Mouse (Mus musculus) lung, embryonic 15.5 days (tissue): Measurements from ENCODE around the gene Edaradd. TPM values are rescaled to one million over a fixed set of nuclear protein-coding genes. Genes with fewer than 3 reads are reported as not detected.
"Not testable (repeated sequence)": the region's sequence is repeated elsewhere in the genome, so short reads cannot be mapped to it uniquely, and the experiment has no call there.

ENCODE experiments used
- ATAC-seq: fragments of 200-750 bp; cut with Nextera tagmentation; 2 replicates; pipeline ENCODE4 v1.8.0; 2017; ENCODE audit warnings: moderate number of reproducible peaks, borderline replicate concordance; ENCODE audit not compliant: low FRiP score, low TSS enrichment; ENCODE audit errors: extremely low read depth
- H3K27ac ChIP-seq: fragments of 300-500 bp; sonication (generic); 2 replicates; pipeline ENCODE4 v1.5.1; 2015; ENCODE audit warnings: moderate library complexity, mild to moderate bottlenecking, inconsistent platforms
- H3K27me3 ChIP-seq: fragments of 300-500 bp; sonication (generic); 2 replicates; pipeline ENCODE4 v1.6.1; 2015; ENCODE audit warnings: inconsistent platforms
- H3K36me3 ChIP-seq: fragments of 300-500 bp; sonication (generic); 2 replicates; pipeline ENCODE4 v1.6.1; 2015; ENCODE audit warnings: inconsistent platforms
- H3K4me1 ChIP-seq: fragments of 300-500 bp; sonication (generic); 2 replicates; pipeline ENCODE4 v1.6.1; 2015; ENCODE audit warnings: inconsistent platforms
- H3K4me2 ChIP-seq: fragments of 300-500 bp; sonication (generic); 2 replicates; pipeline ENCODE4 v1.6.1; 2015; ENCODE audit warnings: inconsistent platforms, mild to moderate bottlenecking, moderate library complexity
- H3K4me3 ChIP-seq: fragments of 300-500 bp; sonication (generic); 2 replicates; pipeline ENCODE4 v1.5.1; 2015; ENCODE audit warnings: mild to moderate bottlenecking, inconsistent platforms
- H3K9ac ChIP-seq: fragments of 300-500 bp; sonication (generic); 2 replicates; pipeline ENCODE4 v1.6.1; 2015; ENCODE audit warnings: inconsistent platforms
- H3K9me3 ChIP-seq: fragments of 300-500 bp; sonication (generic); 2 replicates; pipeline ENCODE4 v1.6.1; 2016; ENCODE audit warnings: inconsistent platforms
- WGBS: fragments of 180-500 bp; shearing (Covaris S2); methylation state at CpG from one replicate; pipeline ENCODE4 v1.1.7; 2015; 5-methylcytosine and 5-hydroxymethylcytosine counted together
- polyA plus RNA-seq: library from polyadenylated mRNA; unstranded; fragments of >200 nt; fragmentation: Nextera tagmentation; extraction: Ambion mirVana; gene quantifications from 2 replicates; pipeline ENCODE4 v1.2.1, GENCODE M21; 2015

The Edaradd gene
- polyA plus RNA-seq, 1 experiment from 2014 or later = 1.6 TPM

- WGBS = 81% methylated on average over 15 of the region's 15 CpGs
- H3K27ac ChIP-seq = no peak overlapping the region
- no peak overlapping the region for H3K9ac ChIP-seq
- no peak overlapping the region for H3K4me2 ChIP-seq
- H3K4me1 ChIP-seq = no peaks in the 10 kb centered on the region
- no peaks in the 10 kb centered on the region for H3K27me3 ChIP-seq
- no peak overlapping the region for H3K4me3 ChIP-seq
- H3K9me3 ChIP-seq = no peaks in the 10 kb centered on the region
- no peaks in the 10 kb centered on the region for H3K36me3 ChIP-seq
- no peak for ATAC-seq
Measured at GRCm38 (mm10) chr13:12478301-12478700, 41.9 kb downstream of the Edaradd start.

- no peaks in the 10 kb centered on the region for H3K9me3 ChIP-seq
- 92% methylated on average over 4 of the region's 4 CpGs for WGBS
- H3K4me1 ChIP-seq = no peaks in the 10 kb centered on the region
- no peaks in the 10 kb centered on the region for H3K36me3 ChIP-seq
- no peak overlapping the region for H3K27ac ChIP-seq
- no peaks in the 10 kb centered on the region for H3K27me3 ChIP-seq
- H3K4me2 ChIP-seq = no peak overlapping the region
- H3K9ac ChIP-seq = no peak overlapping the region
- ATAC-seq = no peak
- no peak overlapping the region for H3K4me3 ChIP-seq
Measured at GRCm38 (mm10) chr13:12476886-12477285, 43.4 kb downstream of the Edaradd start.

DNA sequence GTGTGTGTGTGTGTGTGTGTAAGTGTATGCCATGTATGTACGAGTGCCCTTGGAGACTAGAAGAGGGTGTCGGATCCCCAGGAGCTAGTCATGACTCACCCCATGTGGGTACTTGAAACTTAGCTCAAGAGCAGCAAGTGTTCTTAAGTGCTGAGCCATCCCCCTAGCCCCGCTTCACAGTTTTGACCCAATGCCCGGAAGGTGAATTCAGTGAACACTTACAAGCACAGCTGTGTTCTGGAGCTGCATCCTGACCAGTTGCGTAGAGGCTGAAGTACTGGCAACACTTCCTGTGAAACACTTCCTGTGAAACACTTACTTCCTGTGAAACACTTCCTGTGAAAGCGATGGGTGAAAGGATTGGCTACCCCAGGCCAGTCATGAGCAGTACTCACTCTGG, 45.0 kb downstream of the Edaradd start:
- 61% methylated on average over 6 of the region's 6 CpGs for WGBS
- ATAC-seq = peak; percentile 68; the same call in 1 of the 2 replicates
- Histone ChIP-seq H3K27me3 (no peaks in the 10 kb centered on the region), H3K36me3 (no peaks in the 10 kb centered on the region), H3K4me1 (no peaks in the 10 kb centered on the region), H3K4me3 (no peak overlapping the region), H3K4me2 (no peak overlapping the region), H3K27ac (no peak overlapping the region), H3K9ac (no peak overlapping the region), H3K9me3 (no peaks in the 10 kb centered on the region)

GRCm38 (mm10) chr13:12473724-12474378, 46.4 kb downstream of the Edaradd start:
- Histone ChIP-seq H3K36me3 (no peaks in the 10 kb centered on the region), H3K4me1 (no peaks in the 10 kb centered on the region), H3K27me3 (no peaks in the 10 kb centered on the region), H3K27ac (no peak overlapping the region), H3K4me3 (no peak overlapping the region), H3K9me3 (no peaks in the 10 kb centered on the region), H3K4me2 (no peak overlapping the region), H3K9ac (no peak overlapping the region)
- WGBS = 38% methylated on average over 8 of the region's 8 CpGs
- ATAC-seq = no peak

DNA sequence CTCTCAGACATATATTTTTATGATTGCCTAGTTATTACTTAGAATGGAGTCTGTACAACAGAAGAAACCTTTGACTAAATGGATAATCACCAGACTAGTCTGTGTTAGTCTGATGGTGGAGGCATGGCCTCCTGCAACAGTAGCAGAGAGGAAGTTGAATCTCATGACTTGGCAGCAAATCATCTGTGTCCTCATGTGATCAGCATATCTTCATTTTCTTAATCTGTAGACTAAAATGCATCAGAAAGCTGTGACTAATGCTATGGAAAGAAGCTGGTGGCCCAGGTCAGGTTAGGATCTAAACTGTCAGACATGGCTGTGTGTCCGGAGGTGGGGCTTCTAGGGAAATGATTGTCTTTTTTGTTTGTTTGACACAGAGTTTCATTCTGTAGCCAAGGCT, 51.8 kb downstream of the Edaradd start:
- no peaks in the 10 kb centered on the region for H3K36me3 ChIP-seq
- no peaks in the 10 kb centered on the region for H3K27me3 ChIP-seq
- 81% methylated on average over 1 of the region's 1 CpGs for WGBS
- H3K9me3 ChIP-seq = no peaks in the 10 kb centered on the region
- H3K27ac ChIP-seq = no peak overlapping the region
- ATAC-seq = no peak
- H3K4me3 ChIP-seq = no peak overlapping the region
- no peak overlapping the region for H3K4me2 ChIP-seq
- no peak overlapping the region for H3K9ac ChIP-seq
- no peaks in the 10 kb centered on the region for H3K4me1 ChIP-seq

DNA sequence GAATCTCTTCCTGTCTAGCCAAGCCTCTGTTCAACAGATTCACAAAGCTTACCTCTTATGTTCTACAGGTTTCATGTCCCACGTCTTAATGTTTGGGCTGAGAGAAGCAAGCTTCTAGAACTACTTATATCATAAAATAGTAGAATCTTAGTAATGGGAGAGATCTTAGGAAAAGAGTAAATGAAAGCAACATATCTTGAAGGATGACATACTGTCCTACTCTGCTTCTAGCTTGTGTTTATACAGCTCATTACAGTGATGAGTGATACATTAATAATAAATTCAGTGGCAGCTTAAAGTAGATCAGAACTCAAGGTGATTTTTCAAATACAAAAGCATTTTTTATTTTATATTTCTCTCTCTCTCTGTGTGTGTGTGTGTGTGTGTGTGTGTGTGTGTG, 55.4 kb downstream of the Edaradd start, which contains the start of gene Lgals8:
TSS of gene Lgals8 (minus strand) at position 101 of the 400 bp plus-strand sequence.
- Histone ChIP-seq H3K4me3 (no peak within 1 kb of the TSS), H3K9me3 (no peaks in the 10 kb centered on the region), H3K9ac (no peak within 1 kb of the TSS), H3K27ac (no peak within 1 kb of the TSS), H3K27me3 (no peaks in the 10 kb centered on the region), H3K4me1 (peaks cover 7% of the 10 kb centered on the region; the same call in 1 of the 2 replicates), H3K36me3 (no peaks in the 10 kb centered on the region), H3K4me2 (no peak within 1 kb of the TSS)
- 54% methylated on average over 1 of the region's 1 CpGs for WGBS
- no peak for ATAC-seq

DNA sequence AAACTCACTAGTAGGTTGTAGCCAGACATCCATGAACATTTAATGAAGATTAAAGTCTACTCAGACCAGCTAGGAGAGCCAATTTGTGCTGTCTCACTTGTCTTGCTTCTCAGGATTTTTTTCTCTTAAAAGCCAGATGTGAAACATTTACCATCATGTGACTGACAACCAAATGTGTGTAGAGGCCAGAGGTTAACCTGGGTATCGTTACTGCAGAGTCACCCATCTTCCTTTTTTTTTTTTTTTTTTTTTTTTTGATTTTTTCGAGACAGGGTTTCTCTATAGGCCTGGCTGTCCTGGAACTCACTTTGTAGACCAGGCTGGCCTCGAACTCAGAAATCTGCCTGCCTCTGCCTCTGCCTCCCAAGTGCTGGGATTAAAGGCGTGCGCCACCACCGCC, 56.1 kb downstream of the Edaradd start:
- H3K27me3 ChIP-seq, H3K9ac ChIP-seq, H3K9me3 ChIP-seq, H3K36me3 ChIP-seq, H3K4me1 ChIP-seq, H3K4me2 ChIP-seq, ATAC-seq, H3K4me3 ChIP-seq, H3K27ac ChIP-seq: not testable (repeated sequence)
- WGBS = 83% methylated on average over 6 of the region's 6 CpGs

DNA sequence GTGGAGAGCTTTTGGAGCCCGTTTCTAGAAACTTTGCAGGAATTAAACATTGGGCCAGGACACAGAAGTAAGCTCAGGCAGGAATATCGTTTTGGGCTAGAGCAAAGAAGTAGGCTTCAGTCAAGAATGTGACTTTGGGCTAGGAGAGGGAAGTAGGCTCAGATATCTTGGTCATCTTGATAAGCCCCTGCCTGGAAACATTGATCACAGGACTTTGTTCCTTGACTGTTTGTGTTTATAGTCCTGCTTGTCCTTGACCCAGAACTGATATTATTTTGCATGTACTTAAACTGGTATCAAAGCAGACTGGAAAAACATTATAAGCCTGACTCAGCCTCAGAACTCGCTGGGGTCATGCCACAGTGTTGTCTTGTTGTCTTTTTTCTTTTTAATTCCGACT, 57.6 kb downstream of the Edaradd start:
- no peak overlapping the region for H3K9ac ChIP-seq
- H3K4me3 ChIP-seq = no peak overlapping the region
- H3K36me3 ChIP-seq = peaks cover 4% of the 10 kb centered on the region; the same call in 1 of the 2 replicates
- H3K27ac ChIP-seq = no peak overlapping the region
- no peak for ATAC-seq
- H3K27me3 ChIP-seq = no peaks in the 10 kb centered on the region
- H3K9me3 ChIP-seq = no peaks in the 10 kb centered on the region
- H3K4me2 ChIP-seq = no peak overlapping the region
- 61% methylated on average over 4 of the region's 4 CpGs for WGBS
- H3K4me1 ChIP-seq = peaks cover 9% of the 10 kb centered on the region; the same call in 1 of the 2 replicates

DNA sequence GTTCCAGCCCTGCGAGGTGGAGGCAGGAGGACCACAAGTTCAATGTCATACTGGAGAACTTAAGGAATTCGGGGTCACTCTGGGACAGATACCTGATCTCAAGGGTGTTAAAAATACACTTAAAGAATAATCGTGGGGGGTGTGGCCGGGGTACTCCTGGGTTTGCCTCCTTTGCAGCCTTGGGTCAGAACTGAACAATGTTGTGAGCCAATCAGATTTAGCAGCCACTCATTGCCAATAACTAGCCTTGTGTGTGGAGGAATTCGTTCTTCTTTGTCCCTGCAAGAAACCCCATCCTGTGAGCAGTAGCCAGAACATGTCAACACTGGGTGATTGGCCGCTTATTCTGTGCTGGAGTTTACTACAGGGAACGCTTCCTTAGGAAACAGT, 58.5 kb downstream of the Edaradd start:
- Histone ChIP-seq H3K9me3 (no peaks in the 10 kb centered on the region), H3K36me3 (peaks cover 4% of the 10 kb centered on the region), H3K4me3 (peak overlapping the region; percentile 86), H3K4me1 (peaks cover 9% of the 10 kb centered on the region; the same call in 1 of the 2 replicates), H3K27me3 (no peaks in the 10 kb centered on the region), H3K4me2 (peak overlapping the region; percentile 87), H3K9ac (peak overlapping the region; percentile 82), H3K27ac (peak overlapping the region; percentile 53; the same call in 1 of the 2 replicates)
- peak; percentile 41; the same call in 1 of the 2 replicates for ATAC-seq
- 4% methylated on average over 7 of the region's 7 CpGs for WGBS

- H3K9me3 ChIP-seq = no peaks in the 10 kb centered on the region
- H3K4me2 ChIP-seq = peak overlapping the region; percentile 87
- no peaks in the 10 kb centered on the region for H3K27me3 ChIP-seq
- peaks cover 9% of the 10 kb centered on the region; the same call in 1 of the 2 replicates for H3K4me1 ChIP-seq
- peak overlapping the region; percentile 82 for H3K9ac ChIP-seq
- under 1% methylated on average over 59 of the region's 59 CpGs for WGBS
- H3K36me3 ChIP-seq = peaks cover 4% of the 10 kb centered on the region
- ATAC-seq = peak; percentile 97
- H3K27ac ChIP-seq = peak overlapping the region; percentile 75
- peak overlapping the region; percentile 86 for H3K4me3 ChIP-seq
Measured at GRCm38 (mm10) chr13:12460881-12461729, 59.1 kb downstream of the Edaradd start.

GRCm38 (mm10) chr13:12460443-12460842, 59.8 kb downstream of the Edaradd start:
- WGBS = 3% methylated on average over 8 of the region's 8 CpGs
- peaks cover 4% of the 10 kb centered on the region for H3K36me3 ChIP-seq
- H3K4me2 ChIP-seq = peak overlapping the region; percentile 87
- peak overlapping the region; percentile 75 for H3K27ac ChIP-seq
- H3K4me1 ChIP-seq = peaks cover 9% of the 10 kb centered on the region; the same call in 1 of the 2 replicates
- peak overlapping the region; percentile 82 for H3K9ac ChIP-seq
- H3K4me3 ChIP-seq = peak overlapping the region; percentile 86
- no peak for ATAC-seq
- no peaks in the 10 kb centered on the region for H3K9me3 ChIP-seq
- no peaks in the 10 kb centered on the region for H3K27me3 ChIP-seq

GRCm38 (mm10) chr13:12456711-12457110, 63.5 kb downstream of the Edaradd start:
- no peak for ATAC-seq
- 76% methylated on average over 7 of the region's 7 CpGs for WGBS
- H3K9ac ChIP-seq = no peak overlapping the region

More at GRCm38 (mm10) chr13:12456711-12457110, 63.5 kb downstream of the Edaradd start:
- H3K4me3 ChIP-seq = no peak overlapping the region
- H3K27ac ChIP-seq = no peak overlapping the region
- peaks cover 13% of the 10 kb centered on the region for H3K36me3 ChIP-seq
- no peaks in the 10 kb centered on the region for H3K27me3 ChIP-seq
- no peaks in the 10 kb centered on the region for H3K9me3 ChIP-seq
- H3K4me1 ChIP-seq = peaks cover 5% of the 10 kb centered on the region; the same call in 1 of the 2 replicates
- H3K4me2 ChIP-seq = no peak overlapping the region
